Mouse (Mus musculus) bone marrow, adult 2 months (tissue): ENCODE results near the gene Arhgap15. TPM values are rescaled to one million over a fixed set of nuclear protein-coding genes. Genes with fewer than 3 reads are reported as not detected.

ENCODE experiments used
- H3K27ac ChIP-seq: fragments of 200-500 bp; 2 replicates; pipeline ENCODE4 v1.5.1; 2012; ENCODE audit warnings: low read depth, mild to moderate bottlenecking, control low read depth, inconsistent platforms, low read length; ENCODE audit not compliant: control insufficient read depth, poor library complexity, insufficient read depth
- H3K4me1 ChIP-seq: fragments of 200-500 bp; 2 replicates; pipeline ENCODE4 v1.6.1; 2011; ENCODE audit warnings: low read length; ENCODE audit not compliant: control insufficient read depth, insufficient read depth
- H3K4me3 ChIP-seq: fragments of 200-500 bp; replicated peaks from 2 replicates; pipeline ENCODE3; 2011; ENCODE audit warnings: mild to moderate bottlenecking, low read depth, low read length, control low read depth; ENCODE audit not compliant: control insufficient read depth
- CTCF ChIP-seq: fragments of 200-500 bp; IDR thresholded peaks from 2 replicates; pipeline ENCODE4 v1.5.1; 2011; ENCODE audit warnings: low read length, control low read depth; ENCODE audit not compliant: control insufficient read depth, insufficient read depth
- POLR2A ChIP-seq: fragments of 200-500 bp; IDR thresholded peaks from 2 replicates; pipeline ENCODE4 v1.6.1; 2011; ENCODE audit warnings: low read depth, mild to moderate bottlenecking, control low read depth, low read length, borderline replicate concordance; ENCODE audit not compliant: control insufficient read depth
- WGBS: fragments of 180-500 bp; shearing (Covaris S2); methylation state at CpG from one replicate; pipeline ENCODE4 v1.1.7; 2018; 5-methylcytosine and 5-hydroxymethylcytosine counted together
- polyA plus RNA-seq: library from polyadenylated mRNA; stranded (reverse); fragments of >200 nt; gene quantifications from 2 replicates; pipeline ENCODE4 v1.2.4, GENCODE M21; 2011; ENCODE audit warnings: low replicate concordance; ENCODE audit not compliant: missing spikeins, insufficient read depth, insufficient read length

Arhgap15 gene
- polyA plus RNA-seq, 1 experiment = 14.5 TPM

DNA sequence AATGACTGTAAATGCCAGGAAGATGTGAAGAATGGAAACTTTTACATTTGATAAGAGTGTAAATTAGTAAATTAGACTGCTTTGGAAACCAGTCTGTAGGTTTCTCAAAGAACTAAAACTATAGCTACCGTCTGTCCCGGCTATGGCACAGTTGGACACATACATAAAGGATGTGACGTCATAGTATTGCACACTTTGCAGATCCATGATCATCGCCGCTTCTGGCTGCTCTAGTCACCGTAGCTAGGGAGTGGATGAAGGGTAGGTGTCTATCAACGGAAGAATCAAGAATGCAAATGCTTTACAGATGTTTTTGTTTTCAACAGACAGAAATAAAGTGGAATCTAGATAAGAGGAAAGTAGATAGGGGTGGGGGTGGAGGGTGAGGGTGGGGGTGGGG, 11.1 kb upstream of the Arhgap15 start:
- H3K27ac ChIP-seq = peak overlapping the region; percentile 45; the same call in 1 of the 2 replicates
- H3K4me1 ChIP-seq = peaks cover 2% of the 10 kb centered on the region
- no peak overlapping the region for H3K4me3 ChIP-seq
- WGBS = 46% methylated on average over 7 of the region's 7 CpGs
- TF ChIP-seq POLR2A (no peak), CTCF (no peak)

DNA sequence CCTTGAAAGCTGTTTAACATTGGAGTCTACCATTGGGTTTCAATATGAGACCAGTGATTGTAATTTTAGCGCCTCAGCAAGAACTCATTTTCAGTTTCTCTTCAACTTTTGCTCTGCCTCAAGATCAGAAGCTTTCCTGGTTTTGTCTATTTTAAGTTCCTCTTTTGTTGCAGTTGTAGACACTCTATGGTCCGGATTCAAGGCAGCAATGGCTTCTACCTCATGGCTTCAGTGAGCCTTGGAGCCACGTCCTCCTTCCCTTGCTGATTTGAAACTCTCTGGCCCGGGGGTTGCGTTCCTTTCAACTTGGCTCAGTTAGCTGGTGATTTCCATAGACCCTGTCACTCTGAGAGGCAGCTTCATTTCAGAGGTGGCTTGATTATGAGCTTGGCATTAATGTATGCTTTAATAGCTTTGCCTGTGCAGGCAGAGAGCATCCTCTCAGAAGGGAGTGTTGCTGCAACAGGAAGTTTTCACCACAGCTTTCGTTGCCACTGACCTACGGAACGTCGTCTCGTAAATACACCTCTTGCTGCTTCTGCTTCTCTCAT, 10.0 kb upstream of the Arhgap15 start:
- TF ChIP-seq POLR2A (no peak), CTCF (no peak)
- Histone ChIP-seq H3K4me3 (peak overlapping the region; percentile 58), H3K4me1 (peaks cover 2% of the 10 kb centered on the region), H3K27ac (peak overlapping the region; percentile 92)
- WGBS = 7% methylated on average over 10 of the region's 10 CpGs

GRCm38 (mm10) chr2:43739190-43739818, 9.3 kb upstream of the Arhgap15 start:
- peaks cover 2% of the 10 kb centered on the region for H3K4me1 ChIP-seq
- TF ChIP-seq POLR2A (no peak), CTCF (no peak)
- WGBS = 13% methylated on average over 9 of the region's 9 CpGs
- H3K27ac ChIP-seq = peak overlapping the region; percentile 92
- no peak overlapping the region for H3K4me3 ChIP-seq

DNA sequence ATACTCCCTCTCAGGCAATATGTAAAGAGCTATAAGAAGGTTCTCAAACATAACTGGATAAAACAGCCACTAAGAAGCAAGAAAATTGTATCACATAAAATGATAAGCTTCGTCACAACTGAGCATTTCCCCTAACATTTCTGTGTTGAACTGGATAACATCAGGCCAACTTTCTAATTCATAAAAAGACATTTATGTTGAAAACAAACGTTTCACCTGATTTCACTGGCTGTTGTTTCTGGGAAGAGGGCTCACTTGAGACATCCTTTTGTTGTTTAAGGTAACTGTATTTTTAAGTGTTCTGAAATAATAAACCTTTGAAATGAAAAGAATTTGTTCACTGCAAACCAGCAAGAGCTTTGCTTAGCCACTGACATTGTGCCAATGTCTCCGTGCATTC, 697 bp downstream of the Arhgap15 start:
- WGBS = 2% methylated on average over 3 of the region's 3 CpGs
- Histone ChIP-seq H3K4me3 (peak overlapping the region; percentile 25), H3K27ac (no peak overlapping the region), H3K4me1 (peaks cover 5% of the 10 kb centered on the region)
- TF ChIP-seq CTCF = no peak
- TF ChIP-seq POLR2A = no peak

DNA sequence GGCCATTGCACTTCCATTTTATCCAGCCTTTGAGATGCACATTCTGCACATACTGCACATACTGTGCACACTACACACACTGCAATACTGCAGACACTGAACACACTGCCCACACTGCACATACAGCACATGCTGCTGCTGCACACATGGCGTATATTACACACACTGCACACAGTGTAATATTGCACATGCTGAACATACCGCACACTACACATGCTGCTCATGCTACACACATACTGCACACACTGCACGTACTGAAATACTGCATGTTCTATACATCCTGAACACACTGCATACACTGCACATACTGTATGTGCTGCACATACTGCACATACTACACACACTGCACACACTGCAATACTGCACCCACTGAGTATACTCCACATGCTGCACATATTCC, 7.3 kb downstream of the Arhgap15 start:
- WGBS = 84% methylated on average over 3 of the region's 3 CpGs
- TF ChIP-seq CTCF = no peak
- TF ChIP-seq POLR2A = no peak
- H3K4me1 ChIP-seq = peaks cover 5% of the 10 kb centered on the region
- no peak overlapping the region for H3K4me3 ChIP-seq
- no peak overlapping the region for H3K27ac ChIP-seq

DNA sequence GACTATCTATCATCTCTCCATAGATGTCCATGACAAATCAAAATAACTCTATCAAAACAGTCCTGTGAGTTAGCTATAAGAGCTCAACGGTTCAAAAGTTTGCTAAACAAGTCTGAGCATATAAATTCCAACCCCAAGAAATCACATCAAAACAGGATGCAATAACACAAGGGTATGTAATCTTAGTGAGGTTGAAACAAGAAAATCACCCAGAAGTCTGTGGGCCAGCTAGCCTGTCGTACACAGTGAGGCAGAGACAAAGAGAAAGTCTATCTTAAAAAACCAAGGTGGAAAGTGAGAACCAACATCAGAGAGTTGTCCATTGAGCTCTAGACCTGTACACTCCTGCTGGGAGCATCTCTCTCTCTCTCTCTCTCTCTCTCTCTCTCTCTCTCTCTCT, 8.0 kb downstream of the Arhgap15 start:
- Histone ChIP-seq H3K27ac (no peak overlapping the region), H3K4me1 (peaks cover 7% of the 10 kb centered on the region), H3K4me3 (no peak overlapping the region)
- no peak for TF ChIP-seq POLR2A
- no peak for TF ChIP-seq CTCF
- WGBS = 64% methylated on average over 2 of the region's 2 CpGs

DNA sequence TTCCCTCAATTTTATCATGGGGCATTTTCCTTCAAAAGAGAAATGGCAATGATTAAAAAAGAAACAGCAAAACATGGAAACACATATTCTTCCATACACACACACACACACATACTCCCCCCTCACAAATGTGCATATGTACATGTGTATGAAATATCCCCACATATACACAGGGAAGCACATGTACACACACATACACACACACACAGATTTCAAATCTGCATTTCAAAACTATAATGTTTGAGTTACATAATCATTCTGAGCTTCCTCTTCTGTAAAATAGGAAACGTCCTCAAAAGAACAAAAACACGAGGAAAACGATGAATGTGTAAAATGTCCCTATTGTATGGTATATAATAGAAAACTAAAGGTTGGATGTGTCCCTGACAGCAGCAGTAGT, 13.1 kb downstream of the Arhgap15 start:
- Histone ChIP-seq H3K4me1 (peaks cover 3% of the 10 kb centered on the region; the same call in 1 of the 2 replicates), H3K27ac (peak overlapping the region; percentile 63; the same call in 1 of the 2 replicates), H3K4me3 (no peak overlapping the region)
- TF ChIP-seq CTCF = no peak
- no peak for TF ChIP-seq POLR2A
- WGBS = 5% methylated on average over 3 of the region's 3 CpGs

DNA sequence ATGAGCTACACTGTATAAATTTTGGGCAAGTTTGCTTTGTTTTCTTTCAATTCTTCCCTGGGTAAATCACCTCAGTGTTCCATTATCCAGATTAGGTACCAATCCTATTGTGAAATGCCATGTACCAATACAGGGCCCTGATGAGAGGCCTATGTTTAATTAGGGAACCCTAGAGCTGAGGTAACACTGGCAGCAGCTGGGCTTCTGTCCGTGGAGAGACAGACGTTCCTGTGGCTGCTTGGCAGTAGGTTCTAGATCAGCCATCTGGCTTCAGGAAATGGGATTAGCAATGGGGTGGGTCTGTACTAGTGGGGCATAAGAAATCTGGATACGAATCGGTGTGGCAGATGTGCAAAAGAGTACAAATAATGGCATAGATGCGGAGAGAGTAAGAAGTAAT, 14.7 kb downstream of the Arhgap15 start:
- peak overlapping the region; percentile 38; the same call in 1 of the 2 replicates for H3K27ac ChIP-seq
- peaks cover 3% of the 10 kb centered on the region; the same call in 1 of the 2 replicates for H3K4me1 ChIP-seq
- 55% methylated on average over 5 of the region's 5 CpGs for WGBS
- H3K4me3 ChIP-seq = no peak overlapping the region
- TF ChIP-seq POLR2A = no peak
- no peak for TF ChIP-seq CTCF
